Mouse (Mus musculus) bone marrow, adult 2 months (tissue): ENCODE data around the gene Rsg1. TPM values are rescaled to one million over a fixed set of nuclear protein-coding genes. Genes with fewer than 3 reads are reported as not detected.
A peak's percentile ranks its signal among the peaks of the same experiment; 100 is the strongest.

ENCODE experiments used
- H3K27ac ChIP-seq: fragments of 200-500 bp; 2 replicates; pipeline ENCODE4 v1.5.1; 2012; ENCODE audit warnings: low read depth, mild to moderate bottlenecking, control low read depth, inconsistent platforms, low read length; ENCODE audit not compliant: control insufficient read depth, poor library complexity, insufficient read depth
- H3K4me1 ChIP-seq: fragments of 200-500 bp; 2 replicates; pipeline ENCODE4 v1.6.1; 2011; ENCODE audit warnings: low read length; ENCODE audit not compliant: control insufficient read depth, insufficient read depth
- H3K4me3 ChIP-seq: fragments of 200-500 bp; replicated peaks from 2 replicates; pipeline ENCODE3; 2011; ENCODE audit warnings: mild to moderate bottlenecking, low read depth, low read length, control low read depth; ENCODE audit not compliant: control insufficient read depth
- CTCF ChIP-seq: fragments of 200-500 bp; IDR thresholded peaks from 2 replicates; pipeline ENCODE4 v1.5.1; 2011; ENCODE audit warnings: low read length, control low read depth; ENCODE audit not compliant: control insufficient read depth, insufficient read depth
- POLR2A ChIP-seq: fragments of 200-500 bp; IDR thresholded peaks from 2 replicates; pipeline ENCODE4 v1.6.1; 2011; ENCODE audit warnings: low read depth, mild to moderate bottlenecking, control low read depth, low read length, borderline replicate concordance; ENCODE audit not compliant: control insufficient read depth
- WGBS: fragments of 180-500 bp; shearing (Covaris S2); methylation state at CpG from one replicate; pipeline ENCODE4 v1.1.7; 2018; 5-methylcytosine and 5-hydroxymethylcytosine counted together
- polyA plus RNA-seq: library from polyadenylated mRNA; stranded (reverse); fragments of >200 nt; gene quantifications from 2 replicates; pipeline ENCODE4 v1.2.4, GENCODE M21; 2011; ENCODE audit warnings: low replicate concordance; ENCODE audit not compliant: missing spikeins, insufficient read depth, insufficient read length

Gene Rsg1
- polyA plus RNA-seq, 1 experiment: 2.1 TPM

DNA sequence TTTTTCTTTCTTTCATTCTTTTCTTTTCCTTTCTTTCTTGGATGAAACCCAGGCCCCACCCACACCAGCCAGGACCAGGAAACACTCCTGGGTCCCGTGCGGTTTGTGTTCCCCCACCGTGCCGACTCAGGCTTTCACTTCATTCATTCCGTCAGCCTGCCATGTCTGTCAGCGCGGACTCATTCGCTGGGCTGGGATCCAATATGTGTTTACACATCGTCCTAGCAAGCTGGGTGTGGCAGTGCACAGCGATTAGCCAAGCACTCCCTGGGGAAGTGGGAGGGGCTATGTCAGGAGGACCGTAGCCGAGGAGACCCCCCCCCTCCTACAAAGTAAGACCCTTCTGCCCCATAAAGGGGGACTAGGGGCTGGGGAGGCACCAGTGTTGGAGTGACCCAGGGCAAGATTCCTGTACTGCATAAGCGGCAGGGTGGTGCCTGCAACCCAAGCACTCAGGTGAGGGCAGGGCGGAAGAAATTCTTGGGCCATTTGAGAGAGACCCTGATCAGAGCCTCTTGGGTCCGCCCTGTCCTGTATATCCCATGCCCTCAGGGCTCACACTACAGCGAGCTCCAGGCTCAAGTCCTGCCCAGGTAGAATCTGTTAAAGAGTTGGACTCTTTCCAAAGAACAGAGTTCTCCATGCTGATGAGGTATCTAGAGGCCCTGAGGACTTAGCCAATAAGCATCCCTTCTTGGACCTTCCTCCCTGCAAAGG is 46.4 kb downstream of the Rsg1 start:
- TF ChIP-seq CTCF (no peak), POLR2A (no peak)
- 67% methylated on average over 16 of the region's 16 CpGs for WGBS
- no peak overlapping the region for H3K27ac ChIP-seq

DNA sequence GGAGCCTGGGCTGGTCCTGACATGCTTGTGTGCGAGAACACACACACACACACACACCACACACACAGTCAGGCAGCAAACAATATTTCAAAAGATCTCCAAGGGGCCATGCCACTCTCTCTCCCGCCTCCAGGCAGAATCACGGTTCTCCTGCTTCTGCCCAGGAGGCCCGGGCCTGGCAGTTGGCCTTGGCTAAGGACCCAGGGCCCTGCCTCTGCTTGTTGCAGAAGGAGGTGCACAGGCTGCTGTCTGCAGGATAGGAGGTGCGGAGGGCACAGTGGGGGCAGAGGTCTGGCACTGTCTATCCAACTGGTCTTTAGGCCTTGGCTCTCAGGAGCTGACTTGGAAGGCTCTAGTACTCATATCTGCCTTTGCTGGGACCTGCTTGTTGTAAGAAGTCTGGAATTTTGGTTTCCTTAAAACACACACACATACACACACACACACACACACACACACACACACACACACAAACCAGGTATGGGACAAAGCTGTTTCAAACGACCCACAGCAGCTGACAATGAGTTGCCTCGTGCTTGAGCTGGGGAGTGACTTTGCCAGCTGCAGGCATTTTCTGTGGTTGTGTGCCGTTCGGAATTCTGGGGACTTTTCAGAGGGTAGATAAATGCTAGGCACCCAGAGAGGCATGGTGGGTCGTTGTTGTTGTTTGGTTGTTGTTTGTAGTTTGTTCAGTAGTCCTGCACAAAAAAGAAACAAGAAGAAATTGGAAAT is 49.3 kb downstream of the Rsg1 start:
- TF ChIP-seq POLR2A: no peak
- no peak for TF ChIP-seq CTCF
- Histone ChIP-seq H3K4me1 (no peaks in the 10 kb centered on the region), H3K27ac (no peak overlapping the region), H3K4me3 (no peak overlapping the region)
- 76% methylated on average over 10 of the region's 10 CpGs for WGBS

More for the DNA sequence above, 46.4 kb downstream of the Rsg1 start:
- Histone ChIP-seq H3K4me1 (no peaks in the 10 kb centered on the region), H3K4me3 (no peak overlapping the region)

DNA sequence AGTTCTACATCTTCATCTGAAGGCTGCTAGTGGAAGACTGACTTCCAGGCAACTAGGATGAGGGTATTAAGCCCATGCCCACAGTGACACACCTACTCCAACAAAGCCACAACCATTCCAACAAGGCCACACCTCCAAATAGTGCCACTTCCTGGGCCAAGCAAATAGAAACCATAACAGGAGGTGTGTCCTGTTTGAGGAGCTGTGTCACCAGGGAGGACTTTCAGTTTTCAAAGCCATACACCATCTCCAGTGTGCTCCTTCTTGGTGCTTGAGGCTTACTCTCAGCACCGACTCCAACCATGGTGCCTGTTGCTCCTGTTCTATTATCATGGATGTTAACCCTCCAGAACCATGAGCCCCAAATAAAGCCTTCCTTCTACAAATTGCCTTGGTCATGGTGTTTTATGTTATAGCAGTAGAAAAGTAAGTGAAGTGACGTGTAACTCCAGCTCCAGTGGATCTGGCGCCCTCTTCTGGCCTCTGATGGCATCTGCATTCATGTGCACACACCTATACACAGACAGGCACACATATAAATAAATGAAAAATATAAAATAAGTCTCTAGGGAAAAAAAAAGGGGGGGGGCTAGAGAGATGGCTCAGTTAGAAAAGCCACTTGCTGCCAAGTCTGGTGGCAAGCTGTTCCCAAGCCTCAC is 52.4 kb downstream of the Rsg1 start:
- WGBS: 92% methylated on average over 3 of the region's 3 CpGs
- no peak overlapping the region for H3K27ac ChIP-seq
- H3K4me1 ChIP-seq: no peaks in the 10 kb centered on the region
- TF ChIP-seq POLR2A (no peak), CTCF (peak; percentile 36)
- H3K4me3 ChIP-seq: no peak overlapping the region

DNA sequence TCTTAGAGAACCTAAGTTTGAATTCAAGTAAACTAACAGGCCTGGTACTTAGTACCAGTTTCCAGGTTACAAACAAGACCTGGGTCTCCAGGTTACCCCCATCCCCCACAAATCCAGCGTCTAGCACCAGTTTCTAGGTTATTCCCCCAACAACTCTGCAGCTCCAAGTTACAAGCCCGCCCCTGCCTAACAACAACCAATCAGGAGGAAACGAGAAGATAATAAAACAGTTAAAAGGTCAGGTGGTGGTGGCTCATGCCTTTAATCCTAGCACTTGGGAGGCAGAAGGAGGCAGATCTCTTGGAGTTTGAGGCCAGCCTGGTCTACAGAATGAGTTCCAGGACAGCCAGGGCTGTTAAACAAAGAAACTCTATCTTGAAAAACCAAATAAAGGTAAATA is 53.5 kb downstream of the Rsg1 start:
- WGBS: 73% methylated on average over 3 of the region's 3 CpGs
- Histone ChIP-seq H3K4me1 (peaks cover 3% of the 10 kb centered on the region), H3K27ac (no peak overlapping the region), H3K4me3 (no peak overlapping the region)
- TF ChIP-seq CTCF (no peak), POLR2A (no peak)

DNA sequence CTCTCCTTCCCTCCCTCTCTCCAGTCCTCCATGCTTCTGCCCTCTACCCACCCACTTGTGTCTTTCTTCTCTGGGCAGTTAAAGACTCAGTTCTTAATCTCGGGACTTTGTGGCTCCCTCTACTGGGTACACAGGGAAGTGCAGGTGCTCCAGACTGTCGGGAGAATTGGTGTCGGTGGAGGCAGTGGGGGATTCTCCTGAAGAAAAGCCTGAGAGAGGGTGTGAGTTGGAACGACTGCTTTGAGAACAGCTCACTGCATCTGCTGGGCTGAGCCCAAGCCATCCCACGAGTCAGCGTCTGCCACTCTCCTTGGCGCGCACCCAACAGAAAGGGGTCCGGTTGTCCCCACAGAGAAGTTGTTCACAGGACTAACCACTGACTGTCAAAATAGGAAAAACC is 54.1 kb downstream of the Rsg1 start:
- no peak overlapping the region for H3K27ac ChIP-seq
- H3K4me3 ChIP-seq: no peak overlapping the region
- TF ChIP-seq POLR2A (no peak), CTCF (peak; percentile 70)
- peaks cover 4% of the 10 kb centered on the region for H3K4me1 ChIP-seq
- 28% methylated on average over 9 of the region's 9 CpGs for WGBS

DNA sequence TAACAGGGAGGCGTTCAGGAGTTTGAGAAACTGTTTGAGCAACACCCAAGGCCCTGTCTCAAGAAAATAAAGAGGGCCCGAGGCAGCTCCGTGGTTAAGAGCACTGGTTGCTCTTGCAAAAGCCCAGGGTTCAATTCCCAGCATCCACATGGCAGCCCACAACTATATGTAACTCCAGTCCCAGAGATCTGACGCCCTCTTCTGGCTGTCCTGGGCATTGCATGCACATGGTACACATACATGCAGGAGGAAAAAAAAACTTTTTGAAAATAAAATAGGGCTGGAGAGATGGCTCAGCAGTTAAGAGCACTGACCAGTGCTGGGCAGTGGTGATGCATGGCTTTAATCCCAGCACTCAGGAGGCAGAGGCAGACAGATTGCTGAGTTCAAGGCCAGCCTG is 54.6 kb downstream of the Rsg1 start:
- peak; percentile 13; the same call in 1 of the 2 replicates for TF ChIP-seq CTCF
- TF ChIP-seq POLR2A: no peak
- WGBS: 54% methylated on average over 4 of the region's 4 CpGs
- Histone ChIP-seq H3K4me1 (peaks cover 4% of the 10 kb centered on the region), H3K27ac (no peak overlapping the region), H3K4me3 (no peak overlapping the region)

DNA sequence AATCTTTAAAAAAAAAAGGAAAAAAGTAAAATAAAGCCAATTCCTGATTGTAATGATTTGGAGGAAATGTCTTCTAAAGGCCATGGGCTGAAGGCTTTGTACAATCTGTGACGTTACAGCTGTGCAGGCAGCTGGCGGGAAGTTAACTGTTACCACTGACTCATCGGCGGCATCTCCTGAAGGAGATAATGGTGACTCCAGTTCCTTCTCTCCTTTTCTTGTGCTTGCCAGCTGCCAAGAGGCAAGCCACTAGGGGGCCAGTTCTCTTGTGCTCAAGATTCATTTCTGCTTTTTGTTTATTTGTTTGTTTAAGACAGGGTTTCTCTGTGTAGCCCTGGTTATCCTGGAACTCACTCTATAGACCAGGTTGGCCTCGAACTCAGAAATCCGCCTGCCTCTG is 55.3 kb downstream of the Rsg1 start:
- peaks cover 4% of the 10 kb centered on the region for H3K4me1 ChIP-seq
- H3K4me3 ChIP-seq: no peak overlapping the region
- WGBS: 42% methylated on average over 6 of the region's 6 CpGs
- no peak overlapping the region for H3K27ac ChIP-seq
- TF ChIP-seq CTCF (no peak), POLR2A (no peak)
